In the genomic region with DNA sequence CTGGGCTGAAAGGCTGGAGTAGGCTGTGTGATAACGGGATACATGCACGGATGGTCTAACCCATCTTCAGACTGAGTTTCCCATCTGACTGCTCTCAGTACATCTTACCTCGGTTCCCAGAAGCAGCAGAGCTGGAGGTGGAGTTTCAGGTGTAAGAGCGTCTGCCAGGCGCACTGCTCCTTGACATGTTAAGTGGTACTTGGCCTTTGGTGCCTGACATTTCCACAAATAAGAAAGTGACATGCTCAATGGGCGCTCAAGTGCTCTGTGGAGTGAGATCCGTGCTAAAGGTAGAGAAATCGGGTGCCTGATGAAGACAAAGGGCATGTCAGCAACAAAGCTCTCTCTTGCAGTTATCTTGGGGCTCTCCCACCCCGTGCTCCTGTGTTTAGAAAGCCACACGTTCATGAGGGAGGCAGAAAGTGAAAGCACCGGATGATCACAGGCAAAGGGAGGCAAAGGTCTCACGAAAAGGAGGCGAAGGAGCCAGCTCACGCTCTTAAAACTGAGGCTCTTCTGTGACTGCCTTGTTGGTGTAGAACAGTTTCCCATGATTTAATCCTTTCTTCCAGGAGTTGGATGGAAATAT, we compare ENCODE assay signal across 11 mouse cellular contexts. TPM values are rescaled to one million over a fixed set of nuclear protein-coding genes. Genes with fewer than 3 reads are reported as not detected.
DNase-seq lines count a peak whose midpoint lies in the region; ATAC-seq and TF ChIP-seq lines count a peak whose summit lies in the region.
"Had no signal": no experiment of that assay in that cellular context is flagged by ENCODE, and none has a peak within 500 bp of the region (broad histone marks: within the 10 kb centered on the region; RNA-seq: fewer than 3 reads in every experiment).

No protein-coding gene starts in this region.

- H3K27ac ChIP-seq in heart, embryonic 12.5 days (ENCODE audit: poor library complexity, severe bottlenecking) = no peak overlapping the region
- peak overlapping the region; percentile 69 for H3K27ac ChIP-seq in forebrain, embryonic 10.5 days
- H3K27ac ChIP-seq in limb, embryonic 12.5 days = peak overlapping the region; percentile 67; the same call in 1 of the 2 replicates
- no peak overlapping the region for H3K27ac ChIP-seq in small intestine, adult 2 months (ENCODE audit: insufficient read depth, low read depth, low read length)
- H3K27ac ChIP-seq: hindbrain, embryonic 13.5 days; midbrain, embryonic 12.5 days had no signal

- DNase-seq in heart, postnatal 4 days = no peak
- no peak for DNase-seq in forebrain, embryonic 10.5 days (ENCODE audit: extremely low spot score, low spot score)
- DNase-seq in spleen, postnatal 14 days (ENCODE audit: low spot score in 2 of 2) = no peak
- no peak for DNase-seq in kidney, adult 18-20 months
- DNase-seq in ovary, postnatal 10 days (ENCODE audit: low spot score) = no peak
- DNase-seq: kidney, postnatal 4 days had no signal

- peaks cover 11% of the 10 kb centered on the region; the same call in 1 of the 2 replicates for H3K4me1 ChIP-seq in heart, embryonic 12.5 days (replicated peaks)
- H3K4me1 ChIP-seq in forebrain, embryonic 10.5 days = peaks cover 31% of the 10 kb centered on the region
- H3K4me1 ChIP-seq in limb, embryonic 12.5 days (replicated peaks) = peaks cover 10% of the 10 kb centered on the region
- peaks cover 7% of the 10 kb centered on the region for H3K4me1 ChIP-seq in small intestine, adult 2 months (ENCODE audit: control insufficient read depth, insufficient read depth, insufficient read length, low read length)

- H3K4me2 ChIP-seq in heart, embryonic 12.5 days = peak overlapping the region; percentile 52
- 0 out of 2 replicates have a peak overlapping the region, but pooled peaks have one; percentile 1 for H3K4me2 ChIP-seq in limb, embryonic 12.5 days
- H3K4me2 ChIP-seq: hindbrain, embryonic 13.5 days; midbrain, embryonic 12.5 days had no signal

- TF ChIP-seq POLR2A in small intestine, adult 2 months (IDR thresholded peaks at IDR 0.05; ENCODE audit: low read depth, low read length) = no peak

- peak overlapping the region; percentile 9 for H3K4me3 ChIP-seq in heart, embryonic 12.5 days
- H3K4me3 ChIP-seq in forebrain, embryonic 10.5 days = no peak overlapping the region
- H3K4me3 ChIP-seq in limb, embryonic 12.5 days (replicated peaks) = no peak overlapping the region
- peak overlapping the region; percentile 21 for H3K4me3 ChIP-seq in small intestine, adult 2 months (ENCODE audit: low read depth, low read length)
- H3K4me3 ChIP-seq: hindbrain, embryonic 13.5 days; midbrain, embryonic 12.5 days had no signal

- H3K36me3 ChIP-seq in heart, embryonic 12.5 days = no peaks in the 10 kb centered on the region
- H3K36me3 ChIP-seq in forebrain, embryonic 10.5 days (replicated peaks) = no peaks in the 10 kb centered on the region
- H3K36me3 ChIP-seq in limb, embryonic 12.5 days = no peaks in the 10 kb centered on the region
- H3K36me3 ChIP-seq in small intestine, adult 2 months (ENCODE audit: control insufficient read depth, insufficient read depth, low read length) = no peaks in the 10 kb centered on the region
- H3K36me3 ChIP-seq: hindbrain, embryonic 13.5 days; midbrain, embryonic 12.5 days had no signal

- peaks cover 12% of the 10 kb centered on the region; the same call in 1 of the 2 replicates for H3K27me3 ChIP-seq in heart, embryonic 12.5 days (replicated peaks)
- H3K27me3 ChIP-seq in forebrain, embryonic 10.5 days (ENCODE audit: poor library complexity, severe bottlenecking) = no peaks in the 10 kb centered on the region
- no peaks in the 10 kb centered on the region for H3K27me3 ChIP-seq in limb, embryonic 12.5 days
- H3K27me3 ChIP-seq in small intestine, adult 2 months (ENCODE audit: control insufficient read depth, insufficient read depth, low read length) = no peaks in the 10 kb centered on the region
- H3K27me3 ChIP-seq: hindbrain, embryonic 13.5 days had no signal

- peak overlapping the region; percentile 28; the same call in 1 of the 2 replicates for H3K9ac ChIP-seq in heart, embryonic 12.5 days
- no peak overlapping the region for H3K9ac ChIP-seq in limb, embryonic 12.5 days (replicated peaks)
- H3K9ac ChIP-seq: hindbrain, embryonic 13.5 days; midbrain, embryonic 12.5 days had no signal

- TF ChIP-seq CTCF in small intestine, adult 2 months (IDR thresholded peaks at IDR 0.05; ENCODE audit: extremely low read depth, insufficient read length, insufficient replicate concordance, low read depth, low read length) = no peak

- ATAC-seq in heart, embryonic 12.5 days (ENCODE audit: insufficient number of reproducible peaks, low FRiP score) = no peak
- ATAC-seq in limb, embryonic 12.5 days (ENCODE audit: insufficient number of reproducible peaks, insufficient read depth, low FRiP score, low TSS enrichment, low read depth) = no peak

- peaks cover 12% of the 10 kb centered on the region for H3K9me3 ChIP-seq in heart, embryonic 12.5 days (replicated peaks)
- H3K9me3 ChIP-seq in forebrain, embryonic 10.5 days = peaks cover 13% of the 10 kb centered on the region; the same call in 1 of the 2 replicates
- peaks cover 13% of the 10 kb centered on the region for H3K9me3 ChIP-seq in limb, embryonic 12.5 days

- WGBS in heart, embryonic 12.5 days = 34% methylated on average over 14 of the region's 14 CpGs
- WGBS in forebrain, embryonic 10.5 days = 55% methylated on average over 14 of the region's 14 CpGs
- WGBS in limb, embryonic 12.5 days = 53% methylated on average over 14 of the region's 14 CpGs
- 16% methylated on average over 14 of the region's 14 CpGs for WGBS in small intestine, adult 2 months

RNA-seq across cellular contexts. Expression of a gene that starts 55.3 kb away (rescaled TPM):
- polyA plus RNA-seq in heart, embryonic 12.5 days (2016; fragmentation: Nextera tagmentation; extraction: Ambion mirVana) = 31.2 and 33.5 TPM in 2 replicates
- total RNA-seq in heart, postnatal 4 days (2021) = 10 to 100 TPM; 26.8 to 27.6 TPM
- polyA plus RNA-seq in forebrain, embryonic 10.5 days (2016; fragmentation: Nextera tagmentation; extraction: Ambion mirVana) = 42.8 and 52.6 TPM in 2 replicates
- 50.7 and 56.4 TPM in 2 replicates for polyA plus RNA-seq in limb, embryonic 12.5 days (2016; fragmentation: Nextera tagmentation; extraction: Ambion mirVana)
- 3.5 and 6.9 TPM in 2 replicates for polyA plus RNA-seq in small intestine, adult 2 months (2012; rRNA removed)

RNA-seq across cellular contexts. Expression of a gene that starts 55.4 kb away (rescaled TPM):
- polyA plus RNA-seq in heart, embryonic 12.5 days (2016; fragmentation: Nextera tagmentation; extraction: Ambion mirVana) = 67.8 and 69.4 TPM in 2 replicates
- total RNA-seq in heart, postnatal 4 days (2021) = 10 to 100 TPM; 43.1 to 45.6 TPM
- polyA plus RNA-seq in forebrain, embryonic 10.5 days (2016; fragmentation: Nextera tagmentation; extraction: Ambion mirVana) = 64.5 and 65.6 TPM in 2 replicates
- 67.3 and 75.6 TPM in 2 replicates for polyA plus RNA-seq in limb, embryonic 12.5 days (2016; fragmentation: Nextera tagmentation; extraction: Ambion mirVana)
- polyA plus RNA-seq in small intestine, adult 2 months (2012; rRNA removed) = 14.8 and 31.3 TPM in 2 replicates

Comparison
In these comparisons a context has a peak if more than half of its experiments do, and no peak if none do; other contexts are left out.
1. H3K27ac ChIP-seq: peak in forebrain, embryonic 10.5 days (single experiment) and limb, embryonic 12.5 days (single experiment); none in heart, embryonic 12.5 days (single experiment) and small intestine, adult 2 months (single experiment).
2. H3K4me3 ChIP-seq: peak in heart, embryonic 12.5 days (single experiment) and small intestine, adult 2 months (single experiment); none in forebrain, embryonic 10.5 days (single experiment) and limb, embryonic 12.5 days (single experiment).